Mouse (Mus musculus): Measurements from ENCODE around the gene Prss32.

DNA sequence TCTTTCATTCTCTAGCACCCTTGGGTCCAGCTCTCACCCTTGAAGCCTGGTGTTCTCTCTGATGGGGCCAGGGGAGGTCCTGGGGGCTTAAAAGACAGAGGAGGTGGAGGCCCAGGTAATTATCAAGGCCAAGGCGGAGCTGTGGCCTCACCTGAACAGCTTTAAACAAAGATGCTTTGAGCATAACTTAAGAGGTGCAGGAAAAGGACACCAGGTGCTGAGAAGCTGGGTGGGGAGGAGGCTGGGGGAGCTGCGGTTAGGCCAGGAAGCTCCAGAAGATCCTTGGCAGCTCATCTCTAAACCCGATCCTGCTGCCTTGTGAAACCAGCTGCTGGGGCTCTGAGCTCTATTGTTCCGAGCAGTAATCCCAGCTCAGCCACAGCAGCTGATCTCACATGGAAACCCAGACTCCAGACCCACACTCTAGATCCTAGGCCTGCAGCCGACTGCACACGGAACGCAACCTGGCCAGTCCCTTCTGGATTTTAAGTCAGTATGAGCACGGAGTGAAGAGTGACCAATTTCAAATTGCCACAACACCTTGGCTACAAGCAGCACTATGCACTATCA lies 7.6 kb upstream of the Prss32 start, which contains the start of gene Prss33:
- no peak for TF ChIP-seq POLR2A (IDR thresholded peaks at IDR 0.05; ENCODE audit: low read depth, low read length)
- TF ChIP-seq CTCF (IDR thresholded peaks at IDR 0.05; ENCODE audit: extremely low read depth, insufficient read length, insufficient replicate concordance, low read depth, low read length) = no peak
